Comparison of ENCODE assay signal across 11 mouse cellular contexts in the genomic region with DNA sequence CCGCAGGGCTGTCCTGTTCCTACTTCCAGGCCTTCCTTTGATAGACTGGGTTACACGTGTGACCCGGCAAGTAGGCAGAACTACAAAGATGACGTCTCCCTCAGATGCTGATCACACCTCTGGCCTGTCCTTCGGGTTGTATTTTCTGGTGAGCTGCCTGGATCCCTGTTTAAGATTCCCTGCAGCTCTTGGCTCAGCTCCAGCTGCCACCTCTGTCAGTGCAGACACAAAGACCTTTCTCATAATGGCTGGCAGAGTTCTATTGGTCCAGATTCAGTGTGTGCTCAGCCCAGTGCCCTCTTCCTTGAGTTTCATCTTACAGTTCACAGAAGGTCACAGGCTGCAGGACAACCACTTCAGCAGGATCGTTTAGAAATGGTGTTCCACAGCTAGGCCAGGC.
DNase-seq lines count a peak whose midpoint lies in the region; ATAC-seq and TF ChIP-seq lines count a peak whose summit lies in the region.
"Had no signal": no experiment of that assay in that cellular context is flagged by ENCODE, and none has a peak within 500 bp of the region (broad histone marks: within the 10 kb centered on the region; RNA-seq: fewer than 3 reads in every experiment).

No protein-coding gene starts in this region.

- no peak overlapping the region for H3K4me2 ChIP-seq in forebrain, postnatal 0 days (ENCODE audit: low read depth)
- no peak overlapping the region for H3K4me2 ChIP-seq in midbrain, embryonic 13.5 days (replicated peaks)

- H3K4me3 ChIP-seq in forebrain, postnatal 0 days (ENCODE audit: low read depth, low read length) = no peak overlapping the region
- H3K4me3 ChIP-seq in midbrain, embryonic 13.5 days (replicated peaks) = no peak overlapping the region

- TF ChIP-seq CTCF in forebrain, postnatal 0 days (IDR thresholded peaks at IDR 0.05; ENCODE audit: low read depth) = no peak

- no peaks in the 10 kb centered on the region for H3K36me3 ChIP-seq in forebrain, postnatal 0 days (ENCODE audit: insufficient read depth)
- no peaks in the 10 kb centered on the region for H3K36me3 ChIP-seq in midbrain, embryonic 13.5 days

- no peaks in the 10 kb centered on the region for H3K4me1 ChIP-seq in forebrain, postnatal 0 days (ENCODE audit: insufficient read depth)
- H3K4me1 ChIP-seq in midbrain, embryonic 13.5 days (replicated peaks) = peaks cover 11% of the 10 kb centered on the region

- H3K27ac ChIP-seq in forebrain, postnatal 0 days (ENCODE audit: low read depth, low read length) = no peak overlapping the region
- peak overlapping the region; percentile 35 for H3K27ac ChIP-seq in midbrain, embryonic 13.5 days

- DNase-seq in cerebellum, postnatal 10 days = peak; percentile 29 to 53
- DNase-seq in cerebellum, postnatal 4 days (ENCODE audit: low spot score in 2 of 2) = no peak
- peak; percentile 18 for DNase-seq in brain, adult 2 months (ENCODE audit: low read depth, low spot score)
- peak; percentile 27 for DNase-seq in forebrain, postnatal 0 days
- DNase-seq in heart, postnatal 14 days = no peak
- no peak for DNase-seq in heart, postnatal 4 days
- no peak for DNase-seq in kidney, postnatal 4 days
- DNase-seq: heart, postnatal 36 days; lung, adult 18-20 months had no signal

- H3K9me3 ChIP-seq in forebrain, postnatal 0 days (ENCODE audit: low read length) = 0 out of 2 replicates have a peak, but pooled peaks cover 3% of the 10 kb centered on the region
- H3K9me3 ChIP-seq in midbrain, embryonic 13.5 days = no peaks in the 10 kb centered on the region; the same call in 1 of the 2 replicates

- ATAC-seq in forebrain, postnatal 0 days = no peak
- peak; percentile 80 for ATAC-seq in midbrain, embryonic 13.5 days
- ATAC-seq: Patski had no signal

- no peaks in the 10 kb centered on the region for H3K27me3 ChIP-seq in forebrain, postnatal 0 days (ENCODE audit: insufficient read depth, low read length)
- H3K27me3 ChIP-seq in midbrain, embryonic 13.5 days = no peaks in the 10 kb centered on the region
- H3K27me3 ChIP-seq: Patski had no signal

- WGBS in forebrain, postnatal 0 days = 20% methylated on average over 6 of the region's 6 CpGs
- 41% methylated on average over 6 of the region's 6 CpGs for WGBS in midbrain, embryonic 13.5 days

- no peak overlapping the region for H3K9ac ChIP-seq in forebrain, postnatal 0 days
- no peak overlapping the region for H3K9ac ChIP-seq in midbrain, embryonic 13.5 days (replicated peaks)

- intact Hi-C loops in heart, postnatal 14 days (cut with DNase I) = no loop called here

Comparison
In these comparisons a context has a peak if more than half of its experiments do, and no peak if none do; other contexts are left out.
1. DNase-seq: peak in cerebellum, postnatal 10 days (2 of 2), brain, adult 2 months (single experiment) and forebrain, postnatal 0 days (single experiment); none in cerebellum, postnatal 4 days (0 of 2), heart, postnatal 14 days (0 of 2), heart, postnatal 4 days (single experiment) and kidney, postnatal 4 days (0 of 2).